Mouse (Mus musculus) CH12.LX (cell line): ENCODE measurements around the gene Kctd10. TPM values are rescaled to one million over a fixed set of nuclear protein-coding genes. Genes with fewer than 3 reads are reported as not detected.

Experiments
- DNase-seq: peaks from one replicate; pipeline ENCODE4 v3.0.0-alpha.2; 2013; ENCODE audit errors: extremely low read depth
- H3K27ac ChIP-seq: 2 replicates; pipeline ENCODE4 v1.5.1; 2012; ENCODE audit warnings: low read depth, mild to moderate bottlenecking, control low read depth, moderate library complexity; ENCODE audit not compliant: insufficient read depth
- H3K27me3 ChIP-seq: replicated peaks from 2 replicates; pipeline ENCODE3; 2012; ENCODE audit warnings: inconsistent platforms
- H3K36me3 ChIP-seq, 2 experiments: replicated peaks in 1 of 2; 2 replicates each; pipeline versions ENCODE3 to v1.6.1; 2012; ENCODE audit warnings: inconsistent platforms in 1 of 2, low read length in 1 of 2, mild to moderate bottlenecking in 1 of 2, mixed read lengths in 1 of 2, moderate library complexity in 1 of 2; ENCODE audit not compliant: control insufficient read depth in 1 of 2, insufficient read depth in 1 of 2
- H3K4me1 ChIP-seq, 2 experiments: 2 replicates each; pipeline ENCODE4 v1.6.1; 2012; ENCODE audit warnings: inconsistent platforms in 1 of 2, moderate library complexity in 1 of 2; ENCODE audit not compliant: insufficient read depth in 2 of 2, control insufficient read depth in 1 of 2
- H3K4me2 ChIP-seq: 2 replicates; pipeline ENCODE4 v1.6.1; 2012; ENCODE audit warnings: low read depth, mild to moderate bottlenecking, control low read depth; ENCODE audit not compliant: poor library complexity, insufficient read depth, severe bottlenecking
- H3K4me3 ChIP-seq, 3 experiments: fragments of 150-350 bp in 1 of 3; sonication (generic) in 1 of 3; replicated peaks in 1 of 3; 2 replicates each; pipeline versions ENCODE3 to v1.5.1; 2011 to 2012; ENCODE audit warnings: low read depth in 2 of 3, low read length in 2 of 3, mild to moderate bottlenecking in 2 of 3, moderate library complexity in 2 of 3, control low read depth in 1 of 3, improper control_type of control experiment in 1 of 3, inconsistent platforms in 1 of 3, mixed read lengths in 1 of 3; ENCODE audit not compliant: poor library complexity in 1 of 3
- H3K79me2 ChIP-seq: replicated peaks from 2 replicates; pipeline ENCODE4 v1.6.1; 2012; ENCODE audit warnings: mild to moderate bottlenecking, moderate library complexity; ENCODE audit not compliant: control insufficient read depth, poor library complexity, insufficient read depth, severe bottlenecking; ENCODE audit errors: extremely low read depth
- H3K9ac ChIP-seq: 2 replicates; pipeline ENCODE4 v1.6.1; 2012; ENCODE audit warnings: low read depth, mild to moderate bottlenecking, control low read depth, moderate library complexity; ENCODE audit not compliant: insufficient read depth
- H3K9me3 ChIP-seq: replicated peaks from 2 replicates; pipeline ENCODE3; 2012; ENCODE audit warnings: low read length, inconsistent platforms, mixed read lengths
- BHLHE40 ChIP-seq: IDR thresholded peaks from 2 replicates; pipeline ENCODE4 v1.6.1; 2011; ENCODE audit warnings: mild to moderate bottlenecking, low read depth, low read length, improper control_type of control experiment
- CHD1 ChIP-seq: IDR thresholded peaks from 2 replicates; pipeline ENCODE4 v1.6.1; 2012; ENCODE audit warnings: low read depth, low read length, improper control_type of control experiment, inconsistent platforms
- CHD2 ChIP-seq: IDR thresholded peaks from 2 replicates; pipeline ENCODE4 v1.6.1; 2011; ENCODE audit warnings: low read length, improper control_type of control experiment
- CTCF ChIP-seq, 2 experiments: IDR thresholded peaks in 1 of 2; conservative IDR thresholded peaks in 1 of 2; 2 replicates each; pipeline ENCODE4 v1.5.1; 2011 to 2012; ENCODE audit warnings: low read depth in 2 of 2, low read length in 2 of 2, improper control_type of control experiment in 1 of 2, inconsistent platforms in 1 of 2, mild to moderate bottlenecking in 1 of 2, moderate library complexity in 1 of 2
- E2F4 ChIP-seq: IDR thresholded peaks from 2 replicates; pipeline ENCODE4 v1.6.1; 2011; ENCODE audit warnings: low read depth, low read length, improper control_type of control experiment; ENCODE audit not compliant: insufficient replicate concordance
- ELF1 ChIP-seq: IDR thresholded peaks from 2 replicates; pipeline ENCODE4 v1.6.1; 2014; ENCODE audit warnings: low read depth, mild to moderate bottlenecking, inconsistent platforms, low read length, improper control_type of control experiment
- EP300 ChIP-seq: IDR thresholded peaks from 2 replicates; pipeline ENCODE4 v1.6.1; 2011; ENCODE audit warnings: low read length, improper control_type of control experiment
- ETS1 ChIP-seq: conservative IDR thresholded peaks from 2 replicates; pipeline ENCODE4 v1.6.1; 2012; ENCODE audit warnings: low read depth, mild to moderate bottlenecking, inconsistent platforms, low read length, improper control_type of control experiment, moderate library complexity
- GABPA ChIP-seq: IDR thresholded peaks from 2 replicates; pipeline ENCODE4 v1.6.1; 2012; ENCODE audit warnings: low read depth, low read length, improper control_type of control experiment, inconsistent platforms; ENCODE audit not compliant: insufficient replicate concordance
- HCFC1 ChIP-seq: IDR thresholded peaks from 2 replicates; pipeline ENCODE4 v1.6.1; 2012; ENCODE audit warnings: low read depth, mild to moderate bottlenecking, inconsistent platforms, low read length, improper control_type of control experiment
- IRF4 ChIP-seq: IDR thresholded peaks from 2 replicates; pipeline ENCODE4 v1.6.1; 2014; ENCODE audit warnings: low read depth, mild to moderate bottlenecking, inconsistent platforms, low read length, improper control_type of control experiment
- JUND ChIP-seq: conservative IDR thresholded peaks from 2 replicates; pipeline ENCODE4 v1.6.1; 2011; ENCODE audit warnings: low read depth, low read length, improper control_type of control experiment
- KAT2A ChIP-seq: IDR thresholded peaks from 2 replicates; pipeline ENCODE4 v1.6.1; 2012; ENCODE audit warnings: low read length, improper control_type of control experiment, inconsistent platforms; ENCODE audit not compliant: insufficient replicate concordance
- MAFK ChIP-seq: IDR thresholded peaks from 2 replicates; pipeline ENCODE4 v1.6.1; 2011; ENCODE audit warnings: low read length, improper control_type of control experiment; ENCODE audit not compliant: insufficient replicate concordance
- MAX ChIP-seq: IDR thresholded peaks from 2 replicates; pipeline ENCODE4 v1.6.1; 2011; ENCODE audit warnings: low read length, improper control_type of control experiment
- MAZ ChIP-seq: IDR thresholded peaks from 2 replicates; pipeline ENCODE4 v1.6.1; 2012; ENCODE audit warnings: low read depth, mild to moderate bottlenecking, inconsistent platforms, low read length, improper control_type of control experiment, moderate library complexity
- MEF2A ChIP-seq: IDR thresholded peaks from 2 replicates; pipeline ENCODE4 v1.6.1; 2014; ENCODE audit warnings: low read depth, mild to moderate bottlenecking, inconsistent platforms, low read length, improper control_type of control experiment, borderline replicate concordance
- MXI1 ChIP-seq: IDR thresholded peaks from 2 replicates; pipeline ENCODE4 v1.6.1; 2011; ENCODE audit warnings: mild to moderate bottlenecking, low read depth, low read length, improper control_type of control experiment
- MYC ChIP-seq: IDR thresholded peaks from 2 replicates; pipeline ENCODE4 v1.6.1; 2011; ENCODE audit warnings: low read depth, mild to moderate bottlenecking, improper control_type of control experiment, low read length
- NELFE ChIP-seq: IDR thresholded peaks from 2 replicates; pipeline ENCODE4 v1.6.1; 2011; ENCODE audit warnings: low read depth, low read length, improper control_type of control experiment
- NRF1 ChIP-seq: IDR thresholded peaks from 2 replicates; pipeline ENCODE4 v1.6.1; 2014; ENCODE audit warnings: low read depth, mild to moderate bottlenecking, inconsistent platforms, low read length, improper control_type of control experiment, moderate library complexity
- PAX5 ChIP-seq: IDR thresholded peaks from 2 replicates; pipeline ENCODE4 v1.6.1; 2012; ENCODE audit warnings: low read length, inconsistent platforms, mixed read lengths
- POLR2A ChIP-seq: IDR thresholded peaks from 2 replicates; pipeline ENCODE4 v1.6.1; 2011; ENCODE audit warnings: low read depth, mild to moderate bottlenecking, improper control_type of control experiment, low read length
- POLR2AphosphoS2 ChIP-seq: IDR thresholded peaks from 2 replicates; pipeline ENCODE4 v1.6.1; 2011; ENCODE audit warnings: low read depth, low read length, improper control_type of control experiment
- RAD21 ChIP-seq: IDR thresholded peaks from 2 replicates; pipeline ENCODE4 v1.6.1; 2011; ENCODE audit warnings: low read depth, mild to moderate bottlenecking, low read length, improper control_type of control experiment, moderate library complexity
- SIN3A ChIP-seq: IDR thresholded peaks from 2 replicates; pipeline ENCODE4 v1.6.1; 2012; ENCODE audit warnings: low read length, improper control_type of control experiment, inconsistent platforms
- TBP ChIP-seq: conservative IDR thresholded peaks from 2 replicates; pipeline ENCODE4 v1.6.1; 2011; ENCODE audit warnings: low read depth, low read length, improper control_type of control experiment
- TCF12 ChIP-seq: IDR thresholded peaks from 2 replicates; pipeline ENCODE4 v1.6.1; 2014; ENCODE audit warnings: low read depth, mild to moderate bottlenecking, inconsistent platforms, low read length, improper control_type of control experiment
- USF1 ChIP-seq: IDR thresholded peaks from 2 replicates; pipeline ENCODE4 v1.6.1; 2014; ENCODE audit warnings: low read depth, mild to moderate bottlenecking, inconsistent platforms, low read length, improper control_type of control experiment
- USF2 ChIP-seq: conservative IDR thresholded peaks from 2 replicates; pipeline ENCODE4 v1.6.1; 2011; ENCODE audit warnings: low read depth, low read length, improper control_type of control experiment
- ZMIZ1 ChIP-seq: IDR thresholded peaks from 2 replicates; pipeline ENCODE4 v1.6.1; 2012; ENCODE audit warnings: low read depth, mild to moderate bottlenecking, inconsistent platforms, low read length, improper control_type of control experiment
- dilution Hi-C: fragments of 300-500 bp; cut with MboI; formaldehyde crosslinking; loops from 2 replicates; pipeline ENCODE4 v1.14.3; 2020; ENCODE audit warnings: low sequenced_read_pairs; ENCODE audit not compliant: extremely low pct_unique_long_range_greater_than_20kb, extremely low pct_ligation_motif_present
- in situ Hi-C: fragments of 300-500 bp; cut with MboI; formaldehyde crosslinking; loops from 3 replicates; pipeline ENCODE4 v1.14.3; 2019; ENCODE audit warnings: low sequenced_read_pairs, low pct_ligation_motif_present, low pct_unique_long_range_greater_than_20kb, mixed read lengths
- polyA plus RNA-seq: library from polyadenylated mRNA; unstranded; fragments of >175 nt; gene quantifications from 2 replicates; pipeline ENCODE4 v1.2.1, GENCODE M21; 2012; ENCODE audit warnings: low read depth; ENCODE audit not compliant: insufficient read length
- total RNA-seq, 2 experiments: library from RNA; depleted of rRNA; stranded (reverse); fragments of 300-350 nt in 1 of 2; fragments of >200 nt in 1 of 2; gene quantifications; 2 replicates each; pipeline ENCODE4 v1.2.3; 2012 to 2014

Gene Kctd10
- total and polyA plus RNA-seq, 3 experiments: 37.5 to 39.5 (median 39.3) TPM

GRCm38 (mm10) chr5:114323791-114324507, 56.4 kb downstream of the Kctd10 start:
- peak; percentile 60 for DNase-seq

GRCm38 (mm10) chr5:114323105-114323790, 57.1 kb downstream of the Kctd10 start:
- TF ChIP-seq POLR2A (peak; percentile 28; the same call in 1 of the 2 replicates), MAFK (no peak), KAT2A (no peak), NELFE (no peak; the same call in 1 of the 2 replicates), EP300 (peak; percentile 25), JUND (no peak), GABPA (no peak), SIN3A (0 out of 2 replicates have a peak, but pooled peaks have one; percentile 21)
- Histone ChIP-seq H3K27ac (0 out of 2 replicates have a peak overlapping the region, but pooled peaks have one; percentile 2), H3K4me1 (peaks cover 2 to 27% of the 10 kb centered on the region in 2 experiments; a peak in 3 of 4 replicates), H3K4me3 (peak overlapping the region; percentile 44 to 70 (median 64)), H3K27me3 (no peaks in the 10 kb centered on the region), H3K9ac (peak overlapping the region; percentile 42; the same call in 1 of the 2 replicates), H3K4me2 (peak overlapping the region; percentile 88), H3K9me3 (no peaks in the 10 kb centered on the region), H3K79me2 (no peaks in the 10 kb centered on the region), H3K36me3 (peaks cover 0 to 10% of the 10 kb centered on the region in 2 experiments)
- in situ Hi-C loops: loop anchor here (5.0 kb wide), 1 partner anchor 59 kb away; the partner anchor contains the start of genes Kctd10 and Ube3b
- peak; percentile 91 for DNase-seq
- dilution Hi-C loops: no loop called here

More at GRCm38 (mm10) chr5:114323791-114324507, 56.4 kb downstream of the Kctd10 start:
- dilution Hi-C loops: no loop called here
- no peaks in the 10 kb centered on the region for H3K9me3 ChIP-seq
- H3K27ac ChIP-seq: 0 out of 2 replicates have a peak overlapping the region, but pooled peaks have one; percentile 2
- in situ Hi-C loops: loop anchor here (5.0 kb wide), 1 partner anchor 58 kb away; the partner anchor contains the start of genes Kctd10 and Ube3b
- H3K4me3 ChIP-seq: peak overlapping the region; percentile 44 to 70 (median 64)
- TF ChIP-seq PAX5: no peak
- TF ChIP-seq CTCF (conservative IDR thresholded peaks at IDR 0.05 in 1 of 2, IDR thresholded peaks at IDR 0.05 in 1 of 2; ENCODE audit: low read depth in 2 of 2, low read length in 2 of 2): peak; percentile 11 to 38; a peak in 2 of 4 replicates
- TF ChIP-seq HCFC1: no peak
- TF ChIP-seq E2F4: no peak
- TF ChIP-seq ETS1: no peak
- TF ChIP-seq EP300: 0 out of 2 replicates have a peak, but pooled peaks have one; percentile 6
- no peak for TF ChIP-seq MAZ
- no peak for TF ChIP-seq BHLHE40
- TF ChIP-seq RAD21: no peak; the same call in 1 of the 2 replicates
- no peak for TF ChIP-seq IRF4
- peak; percentile 29; the same call in 1 of the 2 replicates for TF ChIP-seq USF1
- TF ChIP-seq MAX: peak; percentile 60
- no peak for TF ChIP-seq ZMIZ1
- no peak for TF ChIP-seq POLR2AphosphoS2
- TF ChIP-seq CHD1: no peak
- TF ChIP-seq TBP: no peak
- TF ChIP-seq KAT2A: no peak
- no peak for TF ChIP-seq NELFE
- no peak for TF ChIP-seq GABPA
- TF ChIP-seq USF2: no peak
- no peak for TF ChIP-seq MAFK
- TF ChIP-seq CHD2: peak; percentile 47; the same call in 1 of the 2 replicates
- no peak for TF ChIP-seq ELF1
- 0 out of 2 replicates have a peak, but pooled peaks have one; percentile 31 for TF ChIP-seq MYC
- no peak for TF ChIP-seq TCF12
- TF ChIP-seq NRF1: no peak
- TF ChIP-seq MXI1: no peak; the same call in 1 of the 2 replicates
- TF ChIP-seq MEF2A: no peak
- TF ChIP-seq, all 38 proteins: peak for 6
- Histone ChIP-seq H3K9ac (peak overlapping the region; percentile 42), H3K27me3 (no peaks in the 10 kb centered on the region), H3K4me1 (peaks cover 2 to 27% of the 10 kb centered on the region in 2 experiments; a peak in 3 of 4 replicates), H3K79me2 (no peaks in the 10 kb centered on the region), H3K4me2 (peak overlapping the region; percentile 88), H3K36me3 (peaks cover 0 to 15% of the 10 kb centered on the region in 2 experiments)
